Mouse (Mus musculus): Measurements from ENCODE around the gene Pdzd2. TPM values are rescaled to one million over a fixed set of nuclear protein-coding genes. Genes with fewer than 3 reads are reported as not detected.
A peak's percentile ranks its signal among the peaks of the same experiment; 100 is the strongest.

Gene Pdzd2
- polyA plus RNA-seq, 1 experiment from 2014 or later, result 4.9 TPM

GRCm38 (mm10) chr15:12718819-12719218 is 20.9 kb downstream of the Pdzd2 start:
- Histone ChIP-seq H3K27me3 (ENCODE audit: insufficient read depth, poor library complexity, severe bottlenecking) (no peaks in the 10 kb centered on the region), H3K27ac (no peak overlapping the region), H3K9me3 (no peaks in the 10 kb centered on the region), H3K36me3 (no peaks in the 10 kb centered on the region), H3K4me3 (no peak overlapping the region), H3K4me1 (replicated peaks) (no peaks in the 10 kb centered on the region)
- no peak for DNase-seq (ENCODE audit: low spot score)
- WGBS, result 84% methylated on average over 14 of the region's 14 CpGs

GRCm38 (mm10) chr15:12717410-12717809 is 22.3 kb downstream of the Pdzd2 start:
- no peaks in the 10 kb centered on the region for H3K9me3 ChIP-seq
- no peak overlapping the region for H3K4me3 ChIP-seq
- 80% methylated on average over 3 of the region's 3 CpGs for WGBS
- no peaks in the 10 kb centered on the region for H3K27me3 ChIP-seq (ENCODE audit: insufficient read depth, poor library complexity, severe bottlenecking)
- DNase-seq (ENCODE audit: low spot score), result no peak
- H3K36me3 ChIP-seq, result no peaks in the 10 kb centered on the region
- no peak overlapping the region for H3K27ac ChIP-seq
- no peaks in the 10 kb centered on the region for H3K4me1 ChIP-seq (replicated peaks)

GRCm38 (mm10) chr15:12716881-12717280 is 22.8 kb downstream of the Pdzd2 start:
- 83% methylated on average over 8 of the region's 8 CpGs for WGBS
- H3K27ac ChIP-seq, result no peak overlapping the region
- H3K4me1 ChIP-seq (replicated peaks), result no peaks in the 10 kb centered on the region
- no peaks in the 10 kb centered on the region for H3K27me3 ChIP-seq (ENCODE audit: insufficient read depth, poor library complexity, severe bottlenecking)
- DNase-seq (ENCODE audit: low spot score), result no peak
- no peak overlapping the region for H3K4me3 ChIP-seq
- H3K36me3 ChIP-seq, result no peaks in the 10 kb centered on the region
- H3K9me3 ChIP-seq, result no peaks in the 10 kb centered on the region

DNA sequence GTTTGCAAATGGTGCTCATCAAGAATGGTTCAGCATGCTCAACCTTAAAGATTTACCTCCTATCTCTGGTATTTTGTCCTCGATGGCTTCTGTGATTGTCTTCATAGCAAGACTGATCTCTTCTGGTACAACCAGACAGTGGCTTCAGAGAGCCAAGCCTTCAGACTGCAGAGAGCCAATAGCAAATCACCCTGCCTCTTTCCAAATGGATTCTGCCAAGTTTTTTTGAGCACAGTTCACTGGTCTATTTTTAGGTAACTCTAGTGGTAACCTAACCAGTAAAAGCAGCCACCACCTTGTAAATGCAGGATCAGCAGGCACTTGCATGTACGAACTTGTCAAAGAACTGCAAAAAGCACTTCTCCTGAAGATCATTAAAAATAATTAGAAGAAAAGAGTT is 25.4 kb downstream of the Pdzd2 start:
- Histone ChIP-seq H3K4me1 (replicated peaks) (no peaks in the 10 kb centered on the region), H3K9me3 (0 out of 2 replicates have a peak, but pooled peaks cover 6% of the 10 kb centered on the region), H3K4me3 (no peak overlapping the region), H3K27me3 (ENCODE audit: insufficient read depth, poor library complexity, severe bottlenecking) (no peaks in the 10 kb centered on the region), H3K27ac (no peak overlapping the region), H3K36me3 (peaks cover 10% of the 10 kb centered on the region)
- no peak for DNase-seq (ENCODE audit: low spot score)
- WGBS, result 89% methylated on average over 2 of the region's 2 CpGs

DNA sequence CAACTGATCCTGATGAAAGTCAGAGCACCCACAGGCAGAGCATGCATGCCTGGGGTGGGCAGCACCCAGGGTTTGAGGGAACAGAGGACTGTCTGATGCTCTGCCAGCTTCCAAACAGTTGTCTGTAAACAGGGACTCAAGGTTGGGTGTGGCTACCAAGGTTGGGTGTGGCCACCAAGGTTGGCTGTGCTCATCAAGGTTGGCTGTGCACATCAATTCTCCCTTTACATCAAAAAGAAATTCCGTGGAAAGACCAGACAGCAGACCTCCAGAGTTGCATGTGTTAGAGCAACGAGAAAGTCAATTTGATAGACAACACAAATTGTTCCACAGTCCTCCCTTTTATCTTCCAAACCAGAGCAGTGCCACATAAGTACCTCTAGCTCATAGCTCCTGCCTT is 26.5 kb downstream of the Pdzd2 start:
- Histone ChIP-seq H3K9me3 (0 out of 2 replicates have a peak, but pooled peaks cover 6% of the 10 kb centered on the region), H3K36me3 (peaks cover 10% of the 10 kb centered on the region), H3K4me3 (no peak overlapping the region), H3K4me1 (replicated peaks) (peaks cover 8% of the 10 kb centered on the region), H3K27me3 (ENCODE audit: insufficient read depth, poor library complexity, severe bottlenecking) (no peaks in the 10 kb centered on the region), H3K27ac (no peak overlapping the region)
- DNase-seq (ENCODE audit: low spot score), result no peak
- 87% methylated on average over 2 of the region's 2 CpGs for WGBS

GRCm38 (mm10) chr15:12710036-12710435 is 29.7 kb downstream of the Pdzd2 start:
- peaks cover 10% of the 10 kb centered on the region for H3K36me3 ChIP-seq
- H3K27ac ChIP-seq, result no peak overlapping the region
- H3K4me1 ChIP-seq (replicated peaks), result peaks cover 18% of the 10 kb centered on the region
- H3K27me3 ChIP-seq (ENCODE audit: insufficient read depth, poor library complexity, severe bottlenecking), result no peaks in the 10 kb centered on the region
- no peak overlapping the region for H3K4me3 ChIP-seq
- DNase-seq (ENCODE audit: low spot score), result no peak
- H3K9me3 ChIP-seq, result 0 out of 2 replicates have a peak, but pooled peaks cover 6% of the 10 kb centered on the region
- WGBS, result 92% methylated on average over 3 of the region's 3 CpGs

GRCm38 (mm10) chr15:12708297-12708696 is 31.4 kb downstream of the Pdzd2 start:
- Histone ChIP-seq H3K9me3 (0 out of 2 replicates have a peak, but pooled peaks cover 6% of the 10 kb centered on the region), H3K4me3 (no peak overlapping the region), H3K36me3 (peaks cover 10% of the 10 kb centered on the region), H3K4me1 (replicated peaks) (peaks cover 18% of the 10 kb centered on the region), H3K27ac (peak overlapping the region; percentile 63), H3K27me3 (ENCODE audit: insufficient read depth, poor library complexity, severe bottlenecking) (no peaks in the 10 kb centered on the region)
- 3% methylated on average over 1 of the region's 1 CpGs for WGBS
- DNase-seq (ENCODE audit: low spot score), result no peak

GRCm38 (mm10) chr15:12706902-12707301 is 32.8 kb downstream of the Pdzd2 start:
- H3K27me3 ChIP-seq (ENCODE audit: insufficient read depth, poor library complexity, severe bottlenecking), result no peaks in the 10 kb centered on the region
- no peak for DNase-seq (ENCODE audit: low spot score)
- peaks cover 10% of the 10 kb centered on the region for H3K36me3 ChIP-seq
- peaks cover 22% of the 10 kb centered on the region for H3K4me1 ChIP-seq (replicated peaks)
- H3K4me3 ChIP-seq, result no peak overlapping the region
- no peak overlapping the region for H3K27ac ChIP-seq
- 0 out of 2 replicates have a peak, but pooled peaks cover 6% of the 10 kb centered on the region for H3K9me3 ChIP-seq
- 84% methylated on average over 3 of the region's 3 CpGs for WGBS

- no peak for DNase-seq (ENCODE audit: low spot score)
- no peaks in the 10 kb centered on the region for H3K27me3 ChIP-seq (ENCODE audit: insufficient read depth, poor library complexity, severe bottlenecking)
- WGBS, result 49% methylated on average over 9 of the region's 9 CpGs
- no peaks in the 10 kb centered on the region for H3K36me3 ChIP-seq
- H3K27ac ChIP-seq, result no peak overlapping the region
- peaks cover 27% of the 10 kb centered on the region for H3K4me1 ChIP-seq (replicated peaks)
- H3K4me3 ChIP-seq, result no peak overlapping the region
- no peaks in the 10 kb centered on the region for H3K9me3 ChIP-seq
Observed at GRCm38 (mm10) chr15:12700367-12700766, 39.4 kb downstream of the Pdzd2 start.

DNA sequence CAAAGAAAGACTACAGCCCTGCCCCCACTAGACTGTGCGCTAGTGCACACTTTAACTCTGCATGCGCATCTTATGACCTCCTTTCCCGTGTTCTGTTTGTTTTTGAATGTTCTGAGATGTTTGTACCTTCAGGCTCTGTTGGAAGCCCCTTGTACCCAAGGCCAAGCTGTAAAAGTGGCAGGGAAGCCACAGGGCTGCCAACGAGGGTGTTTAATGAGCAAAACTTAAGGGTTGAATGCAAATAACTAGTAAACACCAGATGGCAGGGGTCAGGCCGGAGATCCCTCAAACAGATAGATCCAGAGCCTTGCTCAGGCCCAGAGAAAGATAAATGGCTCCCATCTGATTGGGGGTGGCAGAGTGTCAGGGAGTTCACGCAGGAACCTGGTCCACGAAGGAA is 42.0 kb downstream of the Pdzd2 start:
- DNase-seq (ENCODE audit: low spot score), result no peak
- Histone ChIP-seq H3K4me3 (no peak overlapping the region), H3K36me3 (no peaks in the 10 kb centered on the region), H3K4me1 (replicated peaks) (peaks cover 27% of the 10 kb centered on the region), H3K27me3 (ENCODE audit: insufficient read depth, poor library complexity, severe bottlenecking) (no peaks in the 10 kb centered on the region), H3K27ac (peak overlapping the region; percentile 62; the same call in 1 of the 2 replicates), H3K9me3 (no peaks in the 10 kb centered on the region)
- 66% methylated on average over 7 of the region's 7 CpGs for WGBS

DNA sequence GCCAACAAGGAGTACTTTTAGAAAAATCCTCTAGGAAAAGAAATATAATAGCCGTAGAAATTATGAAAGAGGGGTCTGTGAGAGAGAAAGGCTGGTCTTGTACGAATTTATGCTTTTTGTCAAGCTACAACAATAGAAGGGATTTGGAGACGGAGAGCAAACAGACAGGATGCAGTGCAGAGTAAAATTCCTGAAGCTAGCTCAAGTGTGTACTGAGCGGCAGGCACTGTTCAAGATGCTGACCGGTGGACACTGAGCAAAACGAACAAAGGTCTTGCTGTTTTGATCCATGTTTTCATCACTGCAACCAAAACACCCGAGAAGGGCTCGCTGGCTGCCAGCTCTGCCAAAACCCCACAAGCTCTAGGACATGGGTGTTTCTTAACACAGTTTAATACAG is 42.8 kb downstream of the Pdzd2 start:
- no peak for DNase-seq (ENCODE audit: low spot score)
- Histone ChIP-seq H3K4me3 (no peak overlapping the region), H3K36me3 (no peaks in the 10 kb centered on the region), H3K4me1 (replicated peaks) (peaks cover 33% of the 10 kb centered on the region), H3K27ac (peak overlapping the region; percentile 62; the same call in 1 of the 2 replicates), H3K27me3 (ENCODE audit: insufficient read depth, poor library complexity, severe bottlenecking) (no peaks in the 10 kb centered on the region), H3K9me3 (no peaks in the 10 kb centered on the region)
- 43% methylated on average over 8 of the region's 8 CpGs for WGBS

DNA sequence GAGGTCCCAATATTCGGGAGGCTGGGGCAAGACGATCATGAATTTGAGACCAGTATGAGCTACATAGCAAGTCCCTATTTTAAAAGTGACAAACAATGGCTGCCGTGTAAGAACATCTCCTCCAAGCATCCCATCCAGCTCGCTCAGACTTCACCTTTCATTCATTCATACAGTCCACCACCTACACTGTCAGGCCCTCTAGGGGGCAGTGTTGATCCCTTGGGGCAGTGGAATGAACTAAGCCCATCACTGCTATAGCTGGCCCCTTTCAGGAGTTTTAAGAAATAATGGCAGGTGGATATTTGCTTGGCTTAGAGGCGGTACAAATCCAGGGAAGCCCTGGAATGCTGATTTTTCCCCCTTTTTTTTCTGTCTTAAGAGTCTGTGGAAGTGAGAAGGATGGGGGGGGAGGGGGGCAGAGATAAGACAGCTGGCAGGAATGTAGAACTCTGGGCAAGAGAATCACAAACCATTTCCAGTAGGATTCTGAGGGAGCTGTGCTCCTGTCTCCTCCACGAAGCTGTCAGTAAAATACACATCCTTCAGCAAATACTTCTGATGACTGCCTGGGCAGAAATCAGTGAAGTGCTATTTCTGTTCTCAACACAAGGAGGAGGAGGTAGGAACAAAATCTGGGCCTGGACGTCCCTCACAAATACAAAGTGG is 49.9 kb downstream of the Pdzd2 start:
- Histone ChIP-seq H3K27ac (no peak overlapping the region), H3K9me3 (peaks cover 3% of the 10 kb centered on the region; the same call in 1 of the 2 replicates), H3K4me1 (replicated peaks) (peaks cover 10% of the 10 kb centered on the region), H3K27me3 (ENCODE audit: insufficient read depth, poor library complexity, severe bottlenecking) (no peaks in the 10 kb centered on the region), H3K36me3 (no peaks in the 10 kb centered on the region), H3K4me3 (no peak overlapping the region)
- WGBS, result 90% methylated on average over 7 of the region's 7 CpGs
- no peak for DNase-seq (ENCODE audit: low spot score)

DNA sequence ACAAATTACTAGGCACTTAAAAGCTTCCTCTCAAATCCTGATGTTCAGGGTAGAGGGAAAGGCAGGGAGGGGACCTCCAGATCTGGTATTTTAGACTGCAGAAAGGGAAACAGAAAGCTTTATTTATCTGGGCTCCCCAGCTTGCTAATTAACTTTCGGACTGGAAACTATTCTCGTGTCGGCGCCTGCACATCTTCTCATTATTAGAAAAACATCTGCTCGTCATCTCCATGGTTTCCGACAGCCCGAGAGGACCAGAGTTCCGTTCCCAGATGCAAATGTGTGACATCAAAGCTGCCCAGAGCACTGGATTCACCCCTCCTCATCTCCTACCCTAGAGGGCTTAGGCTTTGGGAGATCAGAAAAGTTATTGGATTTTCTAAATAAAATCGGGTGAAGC is 57.2 kb downstream of the Pdzd2 start:
- no peak overlapping the region for H3K27ac ChIP-seq
- H3K36me3 ChIP-seq, result no peaks in the 10 kb centered on the region
- no peaks in the 10 kb centered on the region for H3K27me3 ChIP-seq (ENCODE audit: insufficient read depth, poor library complexity, severe bottlenecking)
- H3K9me3 ChIP-seq, result peaks cover 5% of the 10 kb centered on the region; the same call in 1 of the 2 replicates
- WGBS, result 64% methylated on average over 9 of the region's 9 CpGs
- H3K4me3 ChIP-seq, result no peak overlapping the region
- DNase-seq (ENCODE audit: low spot score), result no peak
- peaks cover 7% of the 10 kb centered on the region; the same call in 1 of the 2 replicates for H3K4me1 ChIP-seq (replicated peaks)
